Mouse (Mus musculus) stomach, embryonic 14.5 days (tissue): ENCODE data around the gene Trpv4. TPM values are rescaled to one million over a fixed set of nuclear protein-coding genes. Genes with fewer than 3 reads are reported as not detected.

Experiments
- ATAC-seq: fragments of 200-750 bp; cut with Nextera tagmentation; 2 replicates; pipeline ENCODE4 v1.8.0; 2017; ENCODE audit warnings: low read depth, moderate TSS enrichment; ENCODE audit not compliant: insufficient number of reproducible peaks, insufficient read depth, low FRiP score
- H3K27ac ChIP-seq: fragments of 300-500 bp; sonication (generic); 2 replicates; pipeline ENCODE4 v1.5.1; 2014; ENCODE audit warnings: mild to moderate bottlenecking, low read length, moderate library complexity, mixed read lengths
- H3K27me3 ChIP-seq: fragments of 300-500 bp; sonication (generic); 2 replicates; pipeline ENCODE4 v1.6.1; 2014; ENCODE audit warnings: low read length, control low read depth, mixed read lengths; ENCODE audit not compliant: control insufficient read depth, insufficient read depth
- H3K36me3 ChIP-seq: fragments of 300-500 bp; sonication (generic); 2 replicates; pipeline ENCODE4 v1.6.1; 2014; ENCODE audit warnings: mild to moderate bottlenecking, control low read depth, low read length, moderate library complexity, mixed read lengths; ENCODE audit not compliant: control insufficient read depth, insufficient read depth
- H3K4me1 ChIP-seq: fragments of 300-500 bp; sonication (generic); 2 replicates; pipeline ENCODE4 v1.6.1; 2014; ENCODE audit warnings: low read length, control low read depth, mixed read lengths; ENCODE audit not compliant: control insufficient read depth, insufficient read depth
- H3K4me2 ChIP-seq: fragments of 300-500 bp; sonication (generic); replicated peaks from 2 replicates; pipeline ENCODE4 v1.6.1; 2014; ENCODE audit warnings: low read depth, low read length, control low read depth
- H3K4me3 ChIP-seq: fragments of 300-500 bp; sonication (generic); 2 replicates; pipeline ENCODE4 v1.5.1; 2014; ENCODE audit warnings: low read depth, low read length, control low read depth
- H3K9ac ChIP-seq: fragments of 300-500 bp; sonication (generic); replicated peaks from 2 replicates; pipeline ENCODE4 v1.6.1; 2014; ENCODE audit warnings: low read depth, mild to moderate bottlenecking, control low read depth, low read length, moderate library complexity, mixed read lengths
- H3K9me3 ChIP-seq: fragments of 300-500 bp; sonication (generic); 2 replicates; pipeline ENCODE4 v1.6.1; 2016; ENCODE audit warnings: low read depth, low read length, control low read depth; ENCODE audit not compliant: control insufficient read depth
- WGBS: fragments of 180-500 bp; shearing (Covaris S2); extraction: QIAGEN DNeasy Blood & Tissue Kit; methylation state at CpG from one replicate; pipeline ENCODE4 v1.1.7; 2014; 5-methylcytosine and 5-hydroxymethylcytosine counted together
- polyA plus RNA-seq: library from polyadenylated mRNA; unstranded; fragments of >200 nt; fragmentation: Nextera tagmentation; extraction: Ambion mirVana; gene quantifications from 2 replicates; pipeline ENCODE4 v1.2.1, GENCODE M21; 2014

Gene Trpv4
- polyA plus RNA-seq, 1 experiment from 2014 or later = 1.9 TPM

- ATAC-seq = no peak
- Histone ChIP-seq H3K9me3 (no peaks in the 10 kb centered on the region), H3K27ac (no peak overlapping the region), H3K4me2 (no peak overlapping the region), H3K27me3 (no peaks in the 10 kb centered on the region), H3K4me1 (peaks cover 15% of the 10 kb centered on the region; the same call in 1 of the 2 replicates), H3K9ac (no peak overlapping the region), H3K4me3 (no peak overlapping the region), H3K36me3 (no peaks in the 10 kb centered on the region)
- WGBS = 41% methylated on average over 20 of the region's 20 CpGs
These were observed 79.9 kb downstream of the Trpv4 start for GRCm38 (mm10) chr5:114578361-114578760.

GRCm38 (mm10) chr5:114575986-114576605 lies 82.1 kb downstream of the Trpv4 start:
- Histone ChIP-seq H3K4me2 (no peak overlapping the region), H3K9me3 (no peaks in the 10 kb centered on the region), H3K27ac (no peak overlapping the region), H3K36me3 (no peaks in the 10 kb centered on the region), H3K4me3 (no peak overlapping the region), H3K27me3 (no peaks in the 10 kb centered on the region), H3K4me1 (peaks cover 24% of the 10 kb centered on the region; the same call in 1 of the 2 replicates), H3K9ac (no peak overlapping the region)
- no peak for ATAC-seq
- 84% methylated on average over 16 of the region's 16 CpGs for WGBS

- Histone ChIP-seq H3K4me3 (no peak overlapping the region), H3K4me1 (peaks cover 29% of the 10 kb centered on the region; the same call in 1 of the 2 replicates), H3K4me2 (no peak overlapping the region), H3K9me3 (no peaks in the 10 kb centered on the region), H3K9ac (no peak overlapping the region), H3K27me3 (no peaks in the 10 kb centered on the region), H3K36me3 (no peaks in the 10 kb centered on the region), H3K27ac (no peak overlapping the region)
- WGBS = 83% methylated on average over 7 of the region's 7 CpGs
- ATAC-seq = no peak
These were observed 82.7 kb downstream of the Trpv4 start for GRCm38 (mm10) chr5:114575530-114575929.

GRCm38 (mm10) chr5:114575010-114575409 lies 83.2 kb downstream of the Trpv4 start:
- no peak overlapping the region for H3K9ac ChIP-seq
- H3K27ac ChIP-seq = no peak overlapping the region
- H3K36me3 ChIP-seq = no peaks in the 10 kb centered on the region
- no peaks in the 10 kb centered on the region for H3K27me3 ChIP-seq
- no peak overlapping the region for H3K4me3 ChIP-seq
- peaks cover 29% of the 10 kb centered on the region; the same call in 1 of the 2 replicates for H3K4me1 ChIP-seq
- WGBS = 61% methylated on average over 11 of the region's 11 CpGs
- no peak for ATAC-seq
- no peak overlapping the region for H3K4me2 ChIP-seq
- H3K9me3 ChIP-seq = no peaks in the 10 kb centered on the region

- 38% methylated on average over 12 of the region's 12 CpGs for WGBS
- ATAC-seq = no peak
- Histone ChIP-seq H3K27me3 (no peaks in the 10 kb centered on the region), H3K4me2 (no peak overlapping the region), H3K9ac (no peak overlapping the region), H3K27ac (no peak overlapping the region), H3K9me3 (no peaks in the 10 kb centered on the region), H3K4me1 (peaks cover 38% of the 10 kb centered on the region; the same call in 1 of the 2 replicates), H3K36me3 (no peaks in the 10 kb centered on the region), H3K4me3 (no peak overlapping the region)
These were observed 84.1 kb downstream of the Trpv4 start for GRCm38 (mm10) chr5:114573920-114574628.

GRCm38 (mm10) chr5:114572997-114573396 lies 85.2 kb downstream of the Trpv4 start:
- Histone ChIP-seq H3K4me2 (no peak overlapping the region), H3K4me1 (peaks cover 48% of the 10 kb centered on the region; the same call in 1 of the 2 replicates), H3K27me3 (no peaks in the 10 kb centered on the region), H3K9me3 (no peaks in the 10 kb centered on the region), H3K4me3 (no peak overlapping the region), H3K27ac (no peak overlapping the region), H3K9ac (no peak overlapping the region), H3K36me3 (no peaks in the 10 kb centered on the region)
- 44% methylated on average over 2 of the region's 2 CpGs for WGBS
- ATAC-seq = no peak

Other genes starting within 250 kb of the Trpv4 start
- 27.8 and 30.5 TPM in 2 replicates for gene Mmab, start 214.4 kb downstream of the Trpv4 start, polyA plus RNA-seq
- 62.7 and 69.8 TPM in 2 replicates for gene Mvk, start 214.2 kb downstream of the Trpv4 start, polyA plus RNA-seq
- gene Fam222a, start 90.4 kb downstream of the Trpv4 start, polyA plus RNA-seq = 2.8 and 2.9 TPM in 2 replicates
- gene Gltp, start 32.6 kb upstream of the Trpv4 start, polyA plus RNA-seq = 81.6 and 87.4 TPM in 2 replicates
- 11.9 and 14.1 TPM in 2 replicates for gene Tchp, start 49.3 kb upstream of the Trpv4 start, polyA plus RNA-seq
- gene Ankrd13a, start 116.3 kb upstream of the Trpv4 start, polyA plus RNA-seq = 35.6 and 49.5 TPM in 2 replicates
- 41.2 and 42.6 TPM in 2 replicates for gene Git2, start 117.1 kb upstream of the Trpv4 start, polyA plus RNA-seq
- 112 and 113 TPM in 2 replicates for gene 1500011B03Rik, start 165.0 kb upstream of the Trpv4 start, polyA plus RNA-seq
- gene 4930519G04Rik, start 195.2 kb upstream of the Trpv4 start, polyA plus RNA-seq = not detected in 2 replicates
- gene Gm9936, start 200.3 kb upstream of the Trpv4 start, polyA plus RNA-seq = 0.09 and 0.28 TPM in 2 replicates
- 5.2 and 5.3 TPM in 2 replicates for gene Oasl2, start 238.5 kb upstream of the Trpv4 start, polyA plus RNA-seq